Mouse (Mus musculus) thymus, adult 2 months (tissue): ENCODE measurements around the gene Ccdc78. TPM values are rescaled to one million over a fixed set of nuclear protein-coding genes. Genes with fewer than 3 reads are reported as not detected.
"Not testable (repeated sequence)": the region's sequence is repeated elsewhere in the genome, so short reads cannot be mapped to it uniquely, and the experiment has no call there.

ENCODE experiments used
- DNase-seq: peaks from one replicate; pipeline ENCODE4 v3.0.0; 2021
- H3K27ac ChIP-seq: fragments of 200-500 bp; 2 replicates; pipeline ENCODE4 v1.5.1; 2012; ENCODE audit warnings: low read length, control low read depth; ENCODE audit not compliant: control insufficient read depth, insufficient read depth
- H3K27me3 ChIP-seq: fragments of 200-500 bp; 2 replicates; pipeline ENCODE4 v1.6.1; 2012; ENCODE audit warnings: mild to moderate bottlenecking, low read length, moderate library complexity, mixed read lengths; ENCODE audit not compliant: control insufficient read depth, insufficient read depth
- H3K36me3 ChIP-seq: fragments of 200-500 bp; 2 replicates; pipeline ENCODE4 v1.6.1; 2012; ENCODE audit warnings: mild to moderate bottlenecking, low read length, moderate library complexity; ENCODE audit not compliant: control insufficient read depth, insufficient read depth
- H3K4me1 ChIP-seq: fragments of 200-500 bp; replicated peaks from 2 replicates; pipeline ENCODE4 v1.6.1; 2012; ENCODE audit warnings: low read length; ENCODE audit not compliant: control insufficient read depth, insufficient read depth
- H3K4me3 ChIP-seq: fragments of 200-500 bp; 2 replicates; pipeline ENCODE4 v1.5.1; 2012; ENCODE audit warnings: mild to moderate bottlenecking, low read length, control low read depth, moderate library complexity; ENCODE audit not compliant: control insufficient read depth, insufficient read depth
- CTCF ChIP-seq: fragments of 200-500 bp; IDR thresholded peaks from 2 replicates; pipeline ENCODE4 v1.5.1; 2012; ENCODE audit warnings: mild to moderate bottlenecking, control low read depth, low read length, moderate library complexity, borderline replicate concordance; ENCODE audit not compliant: control insufficient read depth, poor library complexity, insufficient read depth; ENCODE audit errors: extremely low read depth
- POLR2A ChIP-seq: fragments of 200-500 bp; IDR thresholded peaks from 2 replicates; pipeline ENCODE4 v1.6.1; 2012; ENCODE audit warnings: mild to moderate bottlenecking, low read length, control low read depth, moderate library complexity; ENCODE audit not compliant: control insufficient read depth, poor library complexity, insufficient read depth; ENCODE audit errors: extremely low read depth
- WGBS: fragments of 180-500 bp; shearing (Covaris S2); methylation state at CpG from one replicate; pipeline ENCODE4 v1.1.7; 2018; 5-methylcytosine and 5-hydroxymethylcytosine counted together
- polyA plus RNA-seq: library from polyadenylated mRNA; depleted of rRNA; stranded (reverse); fragments of >200 nt; gene quantifications from 2 replicates; pipeline ENCODE4 v1.2.3, GENCODE M21; 2012; rRNA removed

The Ccdc78 gene
- polyA plus RNA-seq, result 0.27 and 0.48 TPM in 2 replicates

DNA sequence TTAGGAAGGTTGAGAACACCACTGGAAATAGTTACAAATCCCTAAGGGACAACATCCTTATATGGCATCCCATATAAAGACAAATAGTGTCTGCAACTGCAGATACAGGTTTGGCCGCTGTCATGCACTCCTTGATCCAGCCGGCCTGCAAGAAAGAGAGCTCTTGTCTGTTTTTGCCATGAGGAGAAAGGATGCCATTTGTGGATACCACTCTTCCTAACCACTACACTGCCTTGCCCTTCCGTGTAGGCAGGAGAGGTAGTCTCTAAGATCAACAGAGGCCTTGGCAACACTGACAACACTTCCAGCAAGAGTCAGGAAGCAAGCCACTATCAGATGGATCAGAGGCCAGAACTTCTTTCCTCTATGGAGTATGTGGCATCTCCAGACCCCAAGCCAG, at the start of gene Ccdc78:
Ccdc78 (plus strand) TSS at position 301 of the 400 bp plus-strand sequence.
- Histone ChIP-seq H3K27ac (no peak within 1 kb of the TSS), H3K36me3 (no peaks in the 10 kb centered on the region; the same call in 1 of the 2 replicates), H3K27me3 (no peaks in the 10 kb centered on the region), H3K4me1 (peaks cover 17% of the 10 kb centered on the region), H3K4me3 (peak within 1 kb of the TSS; percentile 77)
- 93% methylated on average over 3 of the region's 3 CpGs for WGBS
- no peak for DNase-seq
- TF ChIP-seq CTCF (no peak), POLR2A (no peak)

DNA sequence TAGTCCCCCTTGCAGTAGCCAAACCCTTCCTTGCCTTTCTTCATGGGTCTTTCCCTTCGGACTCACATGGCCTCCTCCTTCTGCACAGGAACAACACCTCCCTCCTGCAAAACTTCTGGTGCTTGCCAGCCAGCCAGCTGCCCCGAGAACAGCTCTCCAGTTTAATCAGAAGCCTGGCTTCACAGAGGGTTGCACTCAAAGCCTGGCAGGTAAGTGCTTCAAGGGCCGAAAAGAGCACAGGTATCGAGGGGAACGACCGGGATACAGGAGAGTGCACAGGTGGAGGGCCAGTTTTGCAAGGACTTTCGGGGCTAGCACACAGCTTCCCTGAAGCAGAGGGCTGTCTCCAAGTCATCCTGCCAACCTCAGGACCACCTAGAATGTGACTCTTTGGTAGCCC, 47.5 kb upstream of the Ccdc78 start:
- WGBS, result 78% methylated on average over 7 of the region's 7 CpGs
- TF ChIP-seq POLR2A (no peak), CTCF (no peak)
- Histone ChIP-seq H3K36me3 (no peaks in the 10 kb centered on the region), H3K27ac (no peak overlapping the region), H3K4me1 (no peaks in the 10 kb centered on the region), H3K27me3 (no peaks in the 10 kb centered on the region), H3K4me3 (no peak overlapping the region)
- no peak for DNase-seq

DNA sequence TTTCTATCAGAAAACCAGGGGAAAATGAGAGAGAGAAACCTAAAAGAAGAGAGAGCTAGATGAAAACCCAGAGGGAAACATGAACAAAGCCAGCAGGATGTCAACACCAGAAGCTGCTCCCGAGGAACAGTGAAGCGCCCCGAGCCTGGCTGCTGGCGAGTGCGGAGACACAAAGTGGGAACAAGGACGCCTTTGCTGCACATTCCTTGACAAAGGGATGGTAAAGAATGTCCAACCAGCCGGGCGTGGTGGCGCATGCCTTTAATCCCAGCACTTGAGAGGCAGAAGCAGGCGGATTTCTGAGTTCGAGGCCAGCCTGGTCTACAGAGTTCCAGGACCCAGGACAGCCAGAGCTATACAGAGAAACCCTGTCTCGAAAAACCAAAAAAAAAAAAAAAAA, 44.9 kb upstream of the Ccdc78 start:
- not testable (repeated sequence) for H3K27me3 ChIP-seq, H3K36me3 ChIP-seq, H3K4me1 ChIP-seq, H3K4me3 ChIP-seq, H3K27ac ChIP-seq, DNase-seq
- 82% methylated on average over 12 of the region's 12 CpGs for WGBS

DNA sequence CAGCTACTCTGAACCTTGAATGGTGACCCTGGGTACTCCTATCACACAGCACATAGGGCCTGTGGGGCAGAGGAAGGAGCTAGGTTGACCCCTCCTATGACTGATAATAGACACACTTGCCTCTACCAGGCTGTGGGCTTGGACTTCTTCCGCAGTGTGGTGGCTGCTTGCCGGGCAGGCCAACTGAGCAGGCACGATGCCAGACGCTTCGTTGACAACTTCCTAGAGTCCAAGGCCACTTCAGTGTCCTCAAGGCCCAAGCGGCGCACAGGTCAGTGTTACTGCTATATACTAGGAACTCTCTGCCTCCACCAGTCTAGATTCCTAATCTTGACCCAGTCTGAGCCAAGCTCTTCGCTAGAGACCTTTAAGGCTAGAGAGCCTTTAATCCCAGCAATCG, 42.5 kb upstream of the Ccdc78 start:
- no peak overlapping the region for H3K4me3 ChIP-seq
- TF ChIP-seq POLR2A, result no peak
- TF ChIP-seq CTCF, result no peak
- DNase-seq, result no peak
- WGBS, result 94% methylated on average over 9 of the region's 9 CpGs
- no peaks in the 10 kb centered on the region for H3K4me1 ChIP-seq
- H3K27ac ChIP-seq, result no peak overlapping the region
- no peaks in the 10 kb centered on the region for H3K36me3 ChIP-seq
- H3K27me3 ChIP-seq, result no peaks in the 10 kb centered on the region

DNA sequence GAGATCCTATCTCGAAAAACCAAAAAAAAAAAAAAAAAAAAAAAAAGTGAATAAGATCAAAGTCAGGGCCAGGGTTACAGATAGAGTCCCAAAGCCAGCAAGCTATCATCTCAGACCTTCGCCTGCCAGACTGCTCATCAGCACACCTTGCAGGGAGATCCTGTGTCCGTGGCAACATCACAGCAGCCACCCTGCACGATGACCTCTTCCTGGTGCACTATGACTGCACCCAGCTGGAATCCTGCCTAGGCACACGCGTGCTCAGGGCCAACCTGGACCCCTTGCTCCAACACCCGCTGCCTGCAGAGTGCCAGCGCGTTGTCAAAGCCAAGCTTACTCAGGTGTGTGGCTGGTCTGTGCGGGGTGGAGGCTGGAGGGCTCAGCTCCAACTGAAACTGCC, 42.1 kb upstream of the Ccdc78 start:
- H3K4me3 ChIP-seq, result no peak overlapping the region
- H3K36me3 ChIP-seq, result no peaks in the 10 kb centered on the region
- no peaks in the 10 kb centered on the region for H3K27me3 ChIP-seq
- TF ChIP-seq CTCF, result no peak
- TF ChIP-seq POLR2A, result no peak
- DNase-seq, result no peak
- H3K4me1 ChIP-seq, result no peaks in the 10 kb centered on the region
- no peak overlapping the region for H3K27ac ChIP-seq
- WGBS, result 81% methylated on average over 10 of the region's 10 CpGs

DNA sequence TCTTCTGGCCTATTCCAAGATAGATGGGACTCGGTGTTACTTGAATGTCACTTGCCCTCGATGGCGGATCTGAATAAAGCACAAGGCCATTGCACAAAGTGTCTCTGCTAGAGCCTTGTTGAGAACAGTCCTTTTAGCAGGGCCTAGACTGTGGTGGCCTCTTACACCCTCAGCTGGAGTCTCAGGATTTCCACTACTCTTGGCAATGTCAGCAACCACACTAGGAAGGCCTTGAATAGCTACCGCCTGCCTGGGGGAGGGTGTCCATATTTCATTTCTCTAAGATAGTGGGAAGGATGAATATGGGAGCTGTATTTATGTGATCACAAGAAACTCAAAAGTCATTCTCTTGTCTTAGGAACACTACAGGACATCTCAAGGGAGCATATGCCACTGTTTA, 38.1 kb upstream of the Ccdc78 start:
- no peaks in the 10 kb centered on the region for H3K36me3 ChIP-seq
- H3K4me3 ChIP-seq, result no peak overlapping the region
- H3K4me1 ChIP-seq, result no peaks in the 10 kb centered on the region
- no peak overlapping the region for H3K27ac ChIP-seq
- 93% methylated on average over 4 of the region's 4 CpGs for WGBS
- no peak for TF ChIP-seq CTCF
- TF ChIP-seq POLR2A, result no peak
- no peak for DNase-seq
- no peaks in the 10 kb centered on the region for H3K27me3 ChIP-seq

DNA sequence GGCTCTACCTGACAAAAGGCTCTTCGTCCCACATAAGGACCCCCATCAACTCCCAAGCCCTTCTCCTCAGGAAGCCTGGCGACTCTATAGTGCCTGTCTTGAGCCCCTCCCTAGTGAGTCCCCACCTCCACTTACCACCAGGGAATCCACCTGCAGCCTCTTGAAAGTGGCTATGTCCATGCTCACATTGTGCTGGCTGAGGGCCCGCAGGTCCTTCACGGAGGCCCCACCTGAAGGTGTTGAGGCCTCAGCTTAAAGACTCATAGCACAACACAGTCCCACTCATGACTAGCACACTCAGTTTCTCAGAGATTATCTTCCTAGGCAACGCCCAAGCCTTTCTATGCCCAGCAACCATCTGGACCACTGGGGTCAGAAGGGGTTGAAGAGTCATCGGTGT, 37.1 kb upstream of the Ccdc78 start:
- H3K4me3 ChIP-seq, result no peak overlapping the region
- DNase-seq, result no peak
- no peaks in the 10 kb centered on the region for H3K4me1 ChIP-seq
- H3K36me3 ChIP-seq, result no peaks in the 10 kb centered on the region
- WGBS, result 90% methylated on average over 6 of the region's 6 CpGs
- no peaks in the 10 kb centered on the region for H3K27me3 ChIP-seq
- TF ChIP-seq POLR2A (no peak), CTCF (no peak)
- H3K27ac ChIP-seq, result no peak overlapping the region
